Mouse (Mus musculus) embryonic facial prominence, embryonic 10.5 days (tissue): ENCODE measurements around the gene Cd300c. TPM values are rescaled to one million over a fixed set of nuclear protein-coding genes. Genes with fewer than 3 reads are reported as not detected.
"Not testable (repeated sequence)": the region's sequence is repeated elsewhere in the genome, so short reads cannot be mapped to it uniquely, and the experiment has no call there.

Experiments used
- DNase-seq: peaks from one replicate; pipeline ENCODE4 v3.0.0-alpha.2; 2017; ENCODE audit warnings: low spot score
- H3K27ac ChIP-seq: fragments of 300-500 bp; sonication (generic); replicated peaks from 2 replicates; pipeline ENCODE4 v1.5.1; 2016; ENCODE audit warnings: mild to moderate bottlenecking
- H3K27me3 ChIP-seq: fragments of 300-500 bp; sonication (generic); replicated peaks from 2 replicates; pipeline ENCODE4 v1.6.1; 2016; ENCODE audit warnings: low read depth, mild to moderate bottlenecking; ENCODE audit not compliant: poor library complexity, severe bottlenecking
- H3K36me3 ChIP-seq: fragments of 300-500 bp; sonication (generic); replicated peaks from 2 replicates; pipeline ENCODE4 v1.6.1; 2016; ENCODE audit warnings: mild to moderate bottlenecking, moderate library complexity
- H3K4me1 ChIP-seq: fragments of 300-500 bp; sonication (generic); 2 replicates; pipeline ENCODE4 v1.6.1; 2016
- H3K4me3 ChIP-seq: fragments of 300-500 bp; sonication (generic); 2 replicates; pipeline ENCODE4 v1.5.1; 2016; ENCODE audit warnings: mild to moderate bottlenecking, moderate library complexity
- H3K9me3 ChIP-seq: fragments of 300-500 bp; sonication (generic); 2 replicates; pipeline ENCODE4 v1.6.1; 2016; ENCODE audit warnings: mild to moderate bottlenecking
- WGBS: fragments of 180-500 bp; shearing (Covaris S2); methylation state at CpG from one replicate; pipeline ENCODE4 v1.1.7; 2016; 5-methylcytosine and 5-hydroxymethylcytosine counted together
- polyA plus RNA-seq: library from polyadenylated mRNA; unstranded; fragments of >200 nt; fragmentation: Nextera tagmentation; extraction: Ambion mirVana; gene quantifications from 2 replicates; pipeline ENCODE4 v1.2.1, GENCODE M21; 2016

Gene Cd300c
- not detected in 2 replicates for polyA plus RNA-seq

DNA sequence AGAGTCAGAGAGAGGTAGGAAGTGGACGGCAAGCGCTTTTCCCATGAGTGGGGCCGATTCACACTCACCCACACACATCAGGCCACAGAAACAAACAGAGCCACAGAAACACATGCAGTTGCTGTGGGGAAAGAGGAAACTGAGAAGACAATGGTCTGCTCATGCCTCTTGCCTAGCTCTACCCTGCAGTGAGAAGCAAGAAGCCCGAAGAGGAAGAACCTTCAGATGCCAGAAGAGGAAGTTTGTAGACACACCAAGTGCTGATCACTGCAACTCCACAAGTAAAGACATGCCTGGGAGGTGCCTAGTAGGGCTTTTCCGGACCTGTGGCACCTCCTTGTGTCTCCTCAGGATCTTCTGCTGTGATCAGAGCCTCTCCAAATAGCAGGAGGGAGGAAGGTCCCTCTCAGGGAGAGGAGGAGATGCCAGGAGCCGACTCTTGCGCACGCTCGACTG, at the start of gene Cd300c:
Cd300c (minus strand) TSS at position 406 of the 456 bp plus-strand sequence.
- WGBS, result 84% methylated on average over 9 of the region's 9 CpGs

DNA sequence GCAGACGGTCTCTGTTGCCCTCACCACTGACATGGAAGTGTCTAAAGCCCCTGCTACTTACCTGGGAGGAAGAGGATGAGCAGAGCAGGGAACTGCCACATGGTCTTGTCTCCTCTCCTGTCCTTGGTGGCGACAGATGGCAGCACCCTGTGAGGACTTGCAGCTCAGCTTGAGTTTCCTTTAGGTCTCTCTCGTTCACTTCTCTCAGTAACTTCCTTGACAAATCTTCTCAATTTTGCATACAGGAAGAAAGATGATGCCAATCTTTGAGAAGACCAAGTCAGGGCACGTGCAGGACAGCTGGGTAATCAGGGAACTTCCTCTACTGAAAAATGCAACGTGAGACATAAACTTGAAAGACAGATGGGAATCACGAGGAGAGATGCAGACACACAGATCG, 47.1 kb upstream of the Cd300c start, which contains the start of gene Cd300ld2:
Cd300ld2 (minus strand) TSS at position 101 of the 400 bp plus-strand sequence.
- WGBS, result no CpG with 5 or more reads among the region's 7 CpGs
- not testable (repeated sequence) for H3K27ac ChIP-seq

More for the DNA sequence above, at the start of gene Cd300c:
- no peak for DNase-seq
- Histone ChIP-seq H3K4me3 (no peak within 1 kb of the TSS), H3K27me3 (no peaks in the 10 kb centered on the region), H3K27ac (no peak within 1 kb of the TSS), H3K4me1 (no peaks in the 10 kb centered on the region), H3K36me3 (no peaks in the 10 kb centered on the region), H3K9me3 (peaks cover 8% of the 10 kb centered on the region; the same call in 1 of the 2 replicates)

GRCm38 (mm10) chr11:115004070-115004469, 35.1 kb upstream of the Cd300c start:
- H3K4me3 ChIP-seq, result no peak overlapping the region
- no peaks in the 10 kb centered on the region for H3K27me3 ChIP-seq
- H3K27ac ChIP-seq, result no peak overlapping the region
- H3K9me3 ChIP-seq, result no peaks in the 10 kb centered on the region
- no peaks in the 10 kb centered on the region for H3K4me1 ChIP-seq
- no peak for DNase-seq
- no peaks in the 10 kb centered on the region for H3K36me3 ChIP-seq
- WGBS, result 87% methylated on average over 5 of the region's 5 CpGs

More for the DNA sequence above, 47.1 kb upstream of the Cd300c start, which contains the start of gene Cd300ld2:
- H3K36me3 ChIP-seq, DNase-seq, H3K4me1 ChIP-seq, H3K4me3 ChIP-seq, H3K9me3 ChIP-seq, H3K27me3 ChIP-seq: not testable (repeated sequence)

DNA sequence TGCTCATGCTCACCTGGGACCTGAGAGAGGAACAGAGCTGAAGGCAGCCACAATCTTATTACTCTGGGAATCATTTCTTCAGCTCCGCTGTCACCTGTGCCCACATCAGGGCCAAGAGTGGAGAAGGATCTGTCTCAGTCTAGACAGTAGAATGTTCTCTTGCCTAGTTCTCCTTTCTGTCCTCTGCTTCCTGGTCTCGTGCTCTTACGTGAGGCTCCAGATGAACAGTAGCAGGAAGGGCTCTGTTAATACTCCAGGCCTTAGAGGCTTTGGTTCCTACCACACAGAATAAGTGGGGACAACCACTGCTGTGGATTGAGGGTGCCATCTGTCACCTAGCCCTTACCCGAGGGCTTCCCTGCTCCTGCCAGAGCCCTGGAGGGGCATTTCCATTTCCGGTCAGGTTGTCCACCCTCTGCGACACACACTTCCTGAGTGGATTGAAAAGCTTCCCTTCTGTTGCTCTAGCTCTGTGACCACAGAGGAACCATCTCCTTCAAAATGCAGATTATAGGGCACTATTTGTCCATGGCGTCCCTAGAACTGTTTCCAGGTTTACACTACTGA, 32.6 kb upstream of the Cd300c start, which contains the start of gene Cd300c2:
Cd300c2 (minus strand) TSS at position 407 of the 567 bp plus-strand sequence.
- no peaks in the 10 kb centered on the region for H3K9me3 ChIP-seq
- no peak within 1 kb of the TSS for H3K27ac ChIP-seq
- H3K36me3 ChIP-seq, result no peaks in the 10 kb centered on the region
- H3K27me3 ChIP-seq, result no peaks in the 10 kb centered on the region
- DNase-seq, result no peak
- H3K4me1 ChIP-seq, result no peaks in the 10 kb centered on the region
- no peak within 1 kb of the TSS for H3K4me3 ChIP-seq
- WGBS, result 83% methylated on average over 7 of the region's 7 CpGs

- Histone ChIP-seq H3K36me3 (no peaks in the 10 kb centered on the region), H3K4me3 (no peak within 1 kb of the TSS), H3K4me1 (no peaks in the 10 kb centered on the region), H3K9me3 (no peaks in the 10 kb centered on the region), H3K27me3 (no peaks in the 10 kb centered on the region), H3K27ac (no peak within 1 kb of the TSS)
- 83% methylated on average over 4 of the region's 4 CpGs for WGBS
- DNase-seq, result no peak
These were observed 20.8 kb upstream of the Cd300c start, which contains the start of gene Cd300ld for GRCm38 (mm10) chr11:114989793-114990192. Gene Cd300ld, minus strand, starts transcription at chr11:114989922.

GRCm38 (mm10) chr11:114981866-114982265, 12.9 kb upstream of the Cd300c start:
- H3K27ac ChIP-seq, result no peak overlapping the region
- no peaks in the 10 kb centered on the region for H3K4me1 ChIP-seq
- WGBS, result 73% methylated on average over 4 of the region's 4 CpGs
- no peak for DNase-seq
- no peaks in the 10 kb centered on the region for H3K36me3 ChIP-seq
- no peaks in the 10 kb centered on the region for H3K27me3 ChIP-seq
- peaks cover 27% of the 10 kb centered on the region for H3K9me3 ChIP-seq
- no peak overlapping the region for H3K4me3 ChIP-seq

GRCm38 (mm10) chr11:114972726-114973125, 3.8 kb upstream of the Cd300c start:
- Histone ChIP-seq H3K27ac (no peak overlapping the region), H3K4me3 (no peak overlapping the region), H3K36me3 (no peaks in the 10 kb centered on the region), H3K9me3 (peaks cover 21% of the 10 kb centered on the region; the same call in 1 of the 2 replicates), H3K27me3 (no peaks in the 10 kb centered on the region), H3K4me1 (no peaks in the 10 kb centered on the region)
- DNase-seq, result no peak
- 87% methylated on average over 10 of the region's 10 CpGs for WGBS

DNA sequence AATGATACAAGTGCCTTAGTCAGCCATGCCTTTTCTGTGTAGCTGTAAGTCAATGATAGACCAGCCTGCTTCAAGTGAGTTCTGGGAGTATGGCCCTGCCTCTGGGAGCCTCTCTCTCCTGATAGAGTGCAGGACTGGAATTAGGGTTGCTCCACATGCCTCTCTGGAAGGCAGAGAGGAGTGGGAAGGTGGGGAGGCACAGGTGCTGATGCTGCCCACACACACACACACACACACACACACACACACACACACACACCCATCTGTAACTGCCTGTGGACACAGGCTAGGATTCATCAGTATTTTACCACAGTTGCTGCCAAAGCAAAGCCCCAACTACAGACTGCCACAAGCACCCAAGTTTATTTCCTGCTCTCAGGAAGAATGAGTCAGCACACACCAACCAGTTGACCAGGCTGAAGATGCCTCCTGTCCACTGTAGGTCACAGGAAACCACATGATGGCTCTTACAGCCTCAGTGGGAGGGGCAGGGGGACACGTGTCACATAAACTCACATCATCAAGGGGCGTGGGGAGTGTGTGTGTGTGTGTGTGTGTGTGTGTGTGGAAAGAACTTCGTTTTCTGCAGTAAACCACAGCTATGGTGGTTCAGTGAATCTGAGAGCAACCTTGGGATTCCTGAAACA, 3.7 kb downstream of the Cd300c start:
- H3K36me3 ChIP-seq, result no peaks in the 10 kb centered on the region
- no peak overlapping the region for H3K4me3 ChIP-seq
- H3K27me3 ChIP-seq, result no peaks in the 10 kb centered on the region
- no peak overlapping the region for H3K27ac ChIP-seq
- H3K4me1 ChIP-seq, result no peaks in the 10 kb centered on the region
- no peaks in the 10 kb centered on the region for H3K9me3 ChIP-seq
- DNase-seq, result no peak
- WGBS, result 68% methylated on average over 3 of the region's 3 CpGs

- Histone ChIP-seq H3K4me1 (no peaks in the 10 kb centered on the region), H3K9me3 (no peaks in the 10 kb centered on the region), H3K4me3 (no peak overlapping the region), H3K36me3 (no peaks in the 10 kb centered on the region), H3K27me3 (no peaks in the 10 kb centered on the region), H3K27ac (no peak overlapping the region)
- WGBS, result 91% methylated on average over 1 of the region's 1 CpGs
- DNase-seq, result no peak
These were observed 8.6 kb downstream of the Cd300c start for GRCm38 (mm10) chr11:114960369-114960768.

DNA sequence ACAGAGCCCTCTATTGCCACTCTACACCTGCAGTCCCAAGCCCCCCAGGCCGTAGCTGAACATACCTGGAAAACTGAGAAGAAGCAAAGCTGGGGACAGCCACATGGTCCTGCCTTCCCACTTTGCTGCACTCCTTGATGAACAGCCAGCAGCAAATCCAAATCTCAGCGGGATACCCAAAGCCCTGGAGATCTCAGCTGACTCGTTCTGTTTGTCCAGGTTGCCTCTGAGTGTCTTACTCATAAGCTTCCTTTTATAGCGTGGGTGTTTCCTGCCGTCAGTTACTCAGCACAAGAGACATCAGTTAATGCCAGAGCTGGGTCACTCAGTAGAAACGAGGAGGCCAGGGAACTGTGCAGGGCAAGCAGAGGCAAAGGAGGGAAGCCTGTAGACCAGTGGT, 34.8 kb downstream of the Cd300c start, which contains the start of gene Cd300lb:
Cd300lb (minus strand) TSS at position 243 of the 400 bp plus-strand sequence.
- Histone ChIP-seq H3K27ac (no peak within 1 kb of the TSS), H3K27me3 (no peaks in the 10 kb centered on the region), H3K9me3 (no peaks in the 10 kb centered on the region), H3K4me1 (no peaks in the 10 kb centered on the region), H3K4me3 (no peak within 1 kb of the TSS), H3K36me3 (no peaks in the 10 kb centered on the region)
- WGBS, result 71% methylated on average over 6 of the region's 6 CpGs
- DNase-seq, result no peak

GRCm38 (mm10) chr11:114933591-114933990, 35.4 kb downstream of the Cd300c start:
- DNase-seq, result no peak

GRCm38 (mm10) chr11:114931041-114931440, 37.9 kb downstream of the Cd300c start:
- no peaks in the 10 kb centered on the region for H3K9me3 ChIP-seq
- H3K4me1 ChIP-seq, result no peaks in the 10 kb centered on the region
- no peak overlapping the region for H3K27ac ChIP-seq
- WGBS, result 84% methylated on average over 5 of the region's 5 CpGs
- no peak overlapping the region for H3K4me3 ChIP-seq
- H3K36me3 ChIP-seq, result no peaks in the 10 kb centered on the region
- H3K27me3 ChIP-seq, result no peaks in the 10 kb centered on the region
- no peak for DNase-seq

More at GRCm38 (mm10) chr11:114933591-114933990, 35.4 kb downstream of the Cd300c start:
- no peaks in the 10 kb centered on the region for H3K27me3 ChIP-seq
- WGBS, result 81% methylated on average over 4 of the region's 4 CpGs
- H3K9me3 ChIP-seq, result no peaks in the 10 kb centered on the region
- H3K36me3 ChIP-seq, result no peaks in the 10 kb centered on the region
- H3K27ac ChIP-seq, result no peak overlapping the region
- no peaks in the 10 kb centered on the region for H3K4me1 ChIP-seq
- H3K4me3 ChIP-seq, result no peak overlapping the region

GRCm38 (mm10) chr11:114929581-114929980, 39.4 kb downstream of the Cd300c start:
- no peaks in the 10 kb centered on the region for H3K27me3 ChIP-seq
- no peak overlapping the region for H3K27ac ChIP-seq
- no peaks in the 10 kb centered on the region for H3K9me3 ChIP-seq
- WGBS, result 88% methylated on average over 2 of the region's 2 CpGs
- DNase-seq, result no peak
- no peak overlapping the region for H3K4me3 ChIP-seq
- H3K36me3 ChIP-seq, result no peaks in the 10 kb centered on the region
- H3K4me1 ChIP-seq, result no peaks in the 10 kb centered on the region
